In the genomic region with DNA sequence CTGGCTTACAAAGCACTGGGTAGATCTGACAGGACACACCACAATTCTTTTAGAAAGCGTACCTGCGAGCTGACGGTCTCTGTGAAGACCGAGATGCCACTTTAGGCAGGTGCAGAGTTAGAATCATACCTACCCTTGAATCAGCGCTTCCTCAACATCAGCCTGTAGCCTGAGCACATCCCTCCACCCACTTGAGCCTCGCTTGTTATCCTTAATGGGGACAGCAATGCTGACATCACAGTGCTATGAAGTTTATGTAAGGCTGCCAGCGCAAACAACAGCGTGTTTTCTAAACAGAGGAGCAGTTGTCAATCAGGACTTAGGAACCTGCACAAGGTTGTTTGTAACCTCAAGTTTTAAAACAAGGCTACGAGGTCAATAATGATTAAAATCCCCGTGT, we compare ENCODE assay signal across 8 mouse cellular contexts. TPM values are rescaled to one million over a fixed set of nuclear protein-coding genes. Genes with fewer than 3 reads are reported as not detected.
A peak's percentile ranks its signal among the peaks of the same experiment; 100 is the strongest.
DNase-seq lines count a peak whose midpoint lies in the region; ATAC-seq lines count a peak whose summit lies in the region.

No protein-coding gene starts in this region.

- intact Hi-C loops in left cerebral cortex, postnatal 14 days (cut with DNase I) = no loop called here

- ATAC-seq in hematopoietic stem cell, adult 5-6 weeks (replicated peaks in 1 of 2; ENCODE audit: insufficient read depth in 1 of 2, low FRiP score in 2 of 2, low TSS enrichment in 1 of 2, low read depth in 1 of 2, poor library complexity in 2 of 2, severe bottlenecking in 2 of 2) = peak; percentile 43 to 74; a peak in 3 of 4 replicates
- ATAC-seq in megakaryocyte-erythroid progenitor cell, adult 5-6 weeks (replicated peaks; ENCODE audit: low FRiP score, low TSS enrichment, poor library complexity, severe bottlenecking) = peak; percentile 76
- no peak for ATAC-seq in monocyte, adult 5-6 weeks (replicated peaks; ENCODE audit: insufficient number of reproducible peaks, low FRiP score, low TSS enrichment, poor library complexity, severe bottlenecking)

- peak; percentile 9 to 47 for DNase-seq in heart, adult 18-20 months
- DNase-seq in heart, postnatal 4 days = no peak
- DNase-seq in embryo, embryonic 9.5 days (ENCODE audit: extremely low spot score) = peak; percentile 6
- DNase-seq in left cerebral cortex, postnatal 14 days (ENCODE audit: low spot score in 2 of 2) = peak; percentile 18 to 25
- no peak for DNase-seq in testis, postnatal 10 days (ENCODE audit: low spot score)

RNA-seq across cellular contexts. Expression of a gene that starts 27.1 kb away (rescaled TPM):
- 100 to 1,000 TPM; 218 to 254 TPM for total RNA-seq in heart, adult 18-20 months (2021)
- 100 to 1,000 TPM; 206 to 217 TPM for total RNA-seq in heart, postnatal 4 days (2021)
- total RNA-seq in hematopoietic stem cell, adult 5-6 weeks (2017) = 84.4 and 135 TPM in 2 replicates
- 100 to 1,000 TPM; 179 to 186 TPM for total RNA-seq in left cerebral cortex, postnatal 14 days (2021)
- 16.2 and 27.8 TPM in 2 replicates for total RNA-seq in megakaryocyte-erythroid progenitor cell, adult 5-6 weeks (2014; fragmentation: Nextera tagmentation)
- total RNA-seq in megakaryocyte-erythroid progenitor cell, adult 5-6 weeks (2017) = 53.0 and 118 TPM in 2 replicates
- 28.5 to 79.3 TPM (median 45.6 TPM) in 3 replicates for total RNA-seq in monocyte, adult 5-6 weeks (2017)

RNA-seq across cellular contexts. Expression of a gene that starts 31.1 kb away (rescaled TPM):
- total RNA-seq in heart, adult 18-20 months (2021) = 10 to 100 TPM; 57.7 to 58.6 TPM
- total RNA-seq in heart, postnatal 4 days (2021) = 10 to 100 TPM; 54.7 to 57.2 TPM
- 84.9 and 103 TPM in 2 replicates for total RNA-seq in hematopoietic stem cell, adult 5-6 weeks (2017)
- total RNA-seq in left cerebral cortex, postnatal 14 days (2021) = 10 to 100 TPM; 10.5 to 15.0 TPM
- 20.4 and 26.9 TPM in 2 replicates for total RNA-seq in megakaryocyte-erythroid progenitor cell, adult 5-6 weeks (2014; fragmentation: Nextera tagmentation)
- total RNA-seq in megakaryocyte-erythroid progenitor cell, adult 5-6 weeks (2017) = 56.5 and 65.2 TPM in 2 replicates
- total RNA-seq in monocyte, adult 5-6 weeks (2017) = 67.2 to 79.5 TPM (median 78.6 TPM) in 3 replicates

Comparison
In these comparisons a context has a peak if more than half of its experiments do, and no peak if none do; other contexts are left out.
1. DNase-seq: peak in heart, adult 18-20 months (2 of 2), embryo, embryonic 9.5 days (single experiment) and left cerebral cortex, postnatal 14 days (2 of 2); none in heart, postnatal 4 days (single experiment) and testis, postnatal 10 days (single experiment).